Mouse (Mus musculus): ENCODE data around the gene Cds2. TPM values are rescaled to one million over a fixed set of nuclear protein-coding genes. Genes with fewer than 3 reads are reported as not detected.

Cds2 gene
- polyA plus RNA-seq (2012): 9.4 and 11.9 TPM in 2 replicates

- no peak for TF ChIP-seq GATA1 (IDR thresholded peaks at IDR 0.05; ENCODE audit: low read length)
These were observed at the start of gene Cds2 for GRCm38 (mm10) chr2:132262879-132263398. Cds2 (plus strand) TSS chr2:132263148.

- no peak for TF ChIP-seq GATA1 (IDR thresholded peaks at IDR 0.05; ENCODE audit: low read length)
These were observed 41.3 kb upstream of the Cds2 start for GRCm38 (mm10) chr2:132221611-132222073.

GRCm38 (mm10) chr2:132224359-132224758 lies 38.6 kb upstream of the Cds2 start:
- TF ChIP-seq GATA1 (IDR thresholded peaks at IDR 0.05; ENCODE audit: low read length): no peak

GRCm38 (mm10) chr2:132232413-132232945 lies 30.5 kb upstream of the Cds2 start:
- TF ChIP-seq GATA1 (IDR thresholded peaks at IDR 0.05; ENCODE audit: low read length): no peak

- no peak for TF ChIP-seq GATA1 (IDR thresholded peaks at IDR 0.05; ENCODE audit: low read length)
These were observed 28.8 kb upstream of the Cds2 start for GRCm38 (mm10) chr2:132233985-132234765.

GRCm38 (mm10) chr2:132235291-132235690 lies 27.7 kb upstream of the Cds2 start:
- no peak for TF ChIP-seq GATA1 (IDR thresholded peaks at IDR 0.05; ENCODE audit: low read length)

- no peak for TF ChIP-seq GATA1 (IDR thresholded peaks at IDR 0.05; ENCODE audit: low read length)
These were observed 27.0 kb upstream of the Cds2 start for GRCm38 (mm10) chr2:132235975-132236374.

- TF ChIP-seq GATA1 (IDR thresholded peaks at IDR 0.05; ENCODE audit: low read length): no peak
These were observed 19.6 kb upstream of the Cds2 start for GRCm38 (mm10) chr2:132243370-132243769.

- no peak for TF ChIP-seq GATA1 (IDR thresholded peaks at IDR 0.05; ENCODE audit: low read length)
These were observed 15.2 kb upstream of the Cds2 start, which contains the start of gene Tmem230 for GRCm38 (mm10) chr2:132247539-132248313. Tmem230 (minus strand) TSS chr2:132247807.

GRCm38 (mm10) chr2:132251911-132252310 lies 11.0 kb upstream of the Cds2 start:
- no peak for TF ChIP-seq GATA1 (IDR thresholded peaks at IDR 0.05; ENCODE audit: low read length)

- TF ChIP-seq GATA1 (IDR thresholded peaks at IDR 0.05; ENCODE audit: low read length): no peak
These were observed 10.1 kb upstream of the Cds2 start, which contains the start of gene Pcna for GRCm38 (mm10) chr2:132252542-132253528. Pcna (minus strand) TSS chr2:132253314.

GRCm38 (mm10) chr2:132253603-132254002 lies 9.3 kb upstream of the Cds2 start:
- TF ChIP-seq GATA1 (IDR thresholded peaks at IDR 0.05; ENCODE audit: low read length): no peak

GRCm38 (mm10) chr2:132257350-132258068 lies 5.4 kb upstream of the Cds2 start:
- TF ChIP-seq GATA1 (IDR thresholded peaks at IDR 0.05; ENCODE audit: low read length): no peak

GRCm38 (mm10) chr2:132260601-132261000 lies 2.3 kb upstream of the Cds2 start:
- no peak for TF ChIP-seq GATA1 (IDR thresholded peaks at IDR 0.05; ENCODE audit: low read length)

All from G1E-ER4 (cell line).